Mouse (Mus musculus) left cerebral cortex, postnatal 10 days (tissue): ENCODE data around the gene Rsc1a1. TPM values are rescaled to one million over a fixed set of nuclear protein-coding genes. Genes with fewer than 3 reads are reported as not detected.

ENCODE experiments used
- DNase-seq, 2 experiments: peaks; one replicate each; pipeline ENCODE4 v3.0.0; 2021 to 2022; ENCODE audit warnings: low spot score in 2 of 2, mixed read lengths in 1 of 2; ENCODE audit errors: extremely low spot score in 1 of 2
- intact Hi-C: fragments of 180-260 bp; cut with DNase I; formaldehyde crosslinking; loops from one replicate; pipeline ENCODE4 v1.15.1; 2025
- total RNA-seq, 2 experiments: library from RNA; stranded (reverse); gene quantifications; 2 replicates each; pipeline ENCODE4 v1.2.3; 2021

The Rsc1a1 gene
- total RNA-seq, 2 experiments from 2014 or later = 0.41 to 3.0 TPM

DNA sequence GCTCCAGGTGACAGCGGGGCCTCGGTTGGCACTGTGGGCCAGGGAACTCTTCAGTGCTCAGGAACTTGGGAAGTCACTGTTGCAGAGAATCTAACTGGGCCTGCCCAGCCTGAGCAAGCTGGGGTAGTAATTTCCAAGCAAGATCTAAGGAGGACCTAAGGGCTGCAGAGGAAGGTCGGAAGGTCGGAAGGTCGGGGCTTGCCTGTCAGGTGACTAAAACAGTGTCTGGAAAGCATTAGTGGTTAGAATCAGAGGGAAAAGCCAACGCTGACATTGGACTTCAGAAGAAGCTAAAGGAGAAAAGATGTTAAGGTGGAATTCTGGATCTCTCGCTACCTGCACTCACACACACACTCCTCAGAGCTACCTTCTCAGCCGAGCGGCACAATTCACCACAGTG, 49.4 kb downstream of the Rsc1a1 start:
- intact Hi-C loops = no loop called here

More for the DNA sequence above, 49.4 kb downstream of the Rsc1a1 start:
- no peak for DNase-seq

Other genes with a start within 250 kb of the Rsc1a1 start
- 1 to 10 TPM; 2.5 to 3.5 TPM for gene Srarp, start 249.5 kb downstream of the Rsc1a1 start, total RNA-seq
- 10 to 100 TPM; 23.0 to 26.1 TPM for gene Zbtb17, start 240.9 kb downstream of the Rsc1a1 start, total RNA-seq
- gene Spen, start 147.0 kb downstream of the Rsc1a1 start, total RNA-seq = 10 to 100 TPM; 56.8 to 59.9 TPM
- gene Fblim1, start 79.5 kb downstream of the Rsc1a1 start, total RNA-seq = 1 to 10 TPM; 4.4 to 6.0 TPM
- gene Tmem82, start 67.0 kb downstream of the Rsc1a1 start, total RNA-seq = under 1 TPM; 0.28 to 0.79 TPM
- 1 to 10 TPM; 2.3 to 4.1 TPM for gene Slc25a34, start 61.8 kb downstream of the Rsc1a1 start, total RNA-seq
- gene Plekhm2, start 20.7 kb downstream of the Rsc1a1 start, total RNA-seq = 10 to 100 TPM; 49.0 to 55.0 TPM
- 10 to 100 TPM; 27.7 to 28.1 TPM for gene Ddi2, start 37.8 kb upstream of the Rsc1a1 start, total RNA-seq
- under 1 TPM in 1 of 2 experiments, not detected in 1; 0.24 TPM for gene Agmat, start 61.1 kb upstream of the Rsc1a1 start, total RNA-seq
- gene Dnajc16, start 105.3 kb upstream of the Rsc1a1 start, total RNA-seq = 10 to 100 TPM; 26.8 to 29.2 TPM
- gene Casp9, start 108.0 kb upstream of the Rsc1a1 start, total RNA-seq = 10 to 100 TPM; 21.7 to 27.0 TPM
- gene Cela2a, start 140.6 kb upstream of the Rsc1a1 start, total RNA-seq = not detected
- not detected for gene Ctrc, start 160.8 kb upstream of the Rsc1a1 start, total RNA-seq
- gene Efhd2, start 189.3 kb upstream of the Rsc1a1 start, total RNA-seq = 10 to 100 TPM; 51.2 to 52.5 TPM